ENCODE assay signal across 8 mouse cellular contexts in the genomic region with DNA sequence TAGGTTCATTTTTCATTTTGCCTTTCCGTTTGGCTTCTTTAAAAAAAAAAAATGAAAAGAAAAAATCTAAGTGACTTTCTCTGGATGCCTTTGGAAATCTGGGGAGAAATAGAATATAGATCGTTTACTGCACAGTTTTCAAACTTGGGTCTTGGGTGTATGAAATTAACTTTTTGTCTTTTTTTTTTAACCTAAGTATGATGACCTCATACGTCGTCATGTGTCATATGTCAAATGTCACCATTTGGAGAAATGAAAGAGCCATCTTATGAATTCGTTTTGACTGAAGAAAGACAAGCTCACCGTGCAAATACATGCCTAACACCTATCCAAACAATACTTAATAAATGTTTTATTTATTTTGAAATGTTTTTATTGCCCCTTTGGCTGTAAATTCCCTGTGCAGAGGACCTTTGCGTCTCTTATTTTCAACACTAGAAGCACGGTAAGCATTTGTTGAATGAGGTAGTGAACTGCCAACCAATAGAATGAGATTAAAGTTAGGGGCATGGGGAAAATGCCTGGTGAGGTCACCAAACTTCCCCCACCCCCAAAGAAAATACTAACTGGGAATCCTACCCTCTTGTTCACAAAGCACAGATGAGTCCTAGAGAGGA. TPM values are rescaled to one million over a fixed set of nuclear protein-coding genes. Genes with fewer than 3 reads are reported as not detected.
DNase-seq lines count a peak whose midpoint lies in the region; ATAC-seq and TF ChIP-seq lines count a peak whose summit lies in the region.

No protein-coding gene starts in this region.

- TF ChIP-seq CTCF in thymus, adult 2 months (IDR thresholded peaks at IDR 0.05; ENCODE audit: borderline replicate concordance, control insufficient read depth, extremely low read depth, insufficient read depth, low read length, poor library complexity) = no peak

- no peaks in the 10 kb centered on the region for H3K36me3 ChIP-seq in thymus, adult 2 months (ENCODE audit: control insufficient read depth, insufficient read depth, low read length)
- H3K36me3 ChIP-seq in limb, embryonic 14.5 days (ENCODE audit: control insufficient read depth, insufficient read depth, low read length) = no peaks in the 10 kb centered on the region

- no peaks in the 10 kb centered on the region for H3K9me3 ChIP-seq in limb, embryonic 14.5 days (ENCODE audit: control insufficient read depth, low read length)

- H3K9ac ChIP-seq in limb, embryonic 14.5 days (ENCODE audit: low read depth, low read length, severe bottlenecking) = peak overlapping the region; percentile 94

- H3K4me1 ChIP-seq in thymus, adult 2 months (replicated peaks; ENCODE audit: control insufficient read depth, insufficient read depth, low read length) = peaks cover 13% of the 10 kb centered on the region
- peaks cover 22% of the 10 kb centered on the region for H3K4me1 ChIP-seq in limb, embryonic 14.5 days (ENCODE audit: control insufficient read depth, insufficient read depth, low read length)

- H3K27me3 ChIP-seq in thymus, adult 2 months (ENCODE audit: control insufficient read depth, insufficient read depth, low read length) = no peaks in the 10 kb centered on the region
- no peaks in the 10 kb centered on the region for H3K27me3 ChIP-seq in limb, embryonic 14.5 days (ENCODE audit: control insufficient read depth, insufficient read depth, low read length)

- 21% methylated on average over 8 of the region's 8 CpGs for WGBS in thymus, adult 2 months
- 13% methylated on average over 8 of the region's 8 CpGs for WGBS in limb, embryonic 14.5 days

- peak overlapping the region; percentile 71 for H3K4me3 ChIP-seq in thymus, adult 2 months (ENCODE audit: control insufficient read depth, insufficient read depth, low read length)
- H3K4me3 ChIP-seq in limb, embryonic 14.5 days (replicated peaks; ENCODE audit: low read length) = peak overlapping the region; percentile 98

- no peak overlapping the region for H3K27ac ChIP-seq in thymus, adult 2 months (ENCODE audit: control insufficient read depth, insufficient read depth, low read length)
- H3K27ac ChIP-seq in limb, embryonic 14.5 days (replicated peaks; ENCODE audit: low read depth, low read length) = peak overlapping the region; percentile 95

- no peak for ATAC-seq in limb, embryonic 14.5 days (ENCODE audit: low FRiP score, low read depth)
- ATAC-seq in granulocyte monocyte progenitor cell, adult 5-6 weeks (replicated peaks; ENCODE audit: poor library complexity, severe bottlenecking) = no peak

- DNase-seq in cerebellum, adult 8-10 months = peak; percentile 19
- DNase-seq in cerebellum, postnatal 14 days = no peak
- no peak for DNase-seq in thymus, adult 2 months
- no peak for DNase-seq in thymus, postnatal 36 days
- DNase-seq in limb, embryonic 14.5 days (ENCODE audit: low spot score) = no peak
- peak; percentile 32 for DNase-seq in retina, postnatal 1 day
- DNase-seq in right cerebral cortex, postnatal 14 days = no peak

- peak overlapping the region; percentile 90 for H3K4me2 ChIP-seq in limb, embryonic 14.5 days (replicated peaks; ENCODE audit: low read depth, low read length, severe bottlenecking)

- no peak for TF ChIP-seq POLR2A in thymus, adult 2 months (IDR thresholded peaks at IDR 0.05; ENCODE audit: control insufficient read depth, extremely low read depth, insufficient read depth, low read length, poor library complexity)
- TF ChIP-seq POLR2A in limb, embryonic 14.5 days (IDR thresholded peaks at IDR 0.05; ENCODE audit: borderline replicate concordance, extremely low read depth, insufficient read depth, insufficient read length) = no peak

RNA-seq across cellular contexts. Expression of a gene that starts 0.8 kb away (rescaled TPM):
- polyA plus RNA-seq in thymus, adult 2 months (2012; rRNA removed) = 8.8 and 10.7 TPM in 2 replicates
- polyA plus RNA-seq in limb, embryonic 14.5 days (2012; rRNA removed) = 13.6 and 14.5 TPM in 2 replicates
- polyA plus RNA-seq in limb, embryonic 14.5 days (2014; fragmentation: Nextera tagmentation; extraction: Ambion mirVana) = 6.3 and 7.6 TPM in 2 replicates
- total RNA-seq in granulocyte monocyte progenitor cell, adult 5-6 weeks (2014; fragmentation: Nextera tagmentation) = 9.6 and 12.2 TPM in 2 replicates
- total RNA-seq in granulocyte monocyte progenitor cell, adult 5-6 weeks (2017) = 16.4 and 17.5 TPM in 2 replicates

RNA-seq across cellular contexts. Expression of a gene that starts 53.9 kb away (rescaled TPM):
- 0.09 and 0.97 TPM in 2 replicates for polyA plus RNA-seq in thymus, adult 2 months (2012; rRNA removed)
- 54.3 and 63.7 TPM in 2 replicates for polyA plus RNA-seq in limb, embryonic 14.5 days (2012; rRNA removed)
- 75.1 and 81.1 TPM in 2 replicates for polyA plus RNA-seq in limb, embryonic 14.5 days (2014; fragmentation: Nextera tagmentation; extraction: Ambion mirVana)
- total RNA-seq in granulocyte monocyte progenitor cell, adult 5-6 weeks (2014; fragmentation: Nextera tagmentation) = 0.83 TPM in 1 of 2 replicates, not detected in the other
- not detected in 2 replicates for total RNA-seq in granulocyte monocyte progenitor cell, adult 5-6 weeks (2017)

Comparison
In these comparisons a context has a peak if more than half of its experiments do, and no peak if none do; other contexts are left out.
1. DNase-seq: peak in cerebellum, adult 8-10 months (single experiment) and retina, postnatal 1 day (single experiment); none in cerebellum, postnatal 14 days (0 of 2), thymus, adult 2 months (single experiment), thymus, postnatal 36 days (0 of 2), limb, embryonic 14.5 days (single experiment) and right cerebral cortex, postnatal 14 days (single experiment).
2. RNA of a gene that starts 53.9 kb away (polyA plus RNA-seq): 54.3 to 81.1 TPM in limb, embryonic 14.5 days; 0.09 to 0.97 TPM in thymus, adult 2 months; every median in the first group is over 10 times any median in the second.